In genomic region chr9:63610231-63610630, GRCm38 (mm10) we compare ENCODE assay signal across 10 mouse cellular contexts. TPM values are rescaled to one million over a fixed set of nuclear protein-coding genes. Genes with fewer than 3 reads are reported as not detected.
DNase-seq lines count a peak whose midpoint lies in the region; TF ChIP-seq lines count a peak whose summit lies in the region.
"Had no signal": no experiment of that assay in that cellular context is flagged by ENCODE, and none has a peak within 500 bp of the region (broad histone marks: within the 10 kb centered on the region; RNA-seq: fewer than 3 reads in every experiment).

No protein-coding gene starts in this region.

- H3K27ac ChIP-seq in kidney, adult 2 months (ENCODE audit: insufficient read depth, low read depth, low read length), result peak overlapping the region; percentile 11; the same call in 1 of the 2 replicates
- peak overlapping the region; percentile 87 for H3K27ac ChIP-seq in limb, embryonic 10.5 days
- H3K27ac ChIP-seq: forebrain, embryonic 13.5 days had no signal

- no peaks in the 10 kb centered on the region for H3K9me3 ChIP-seq in limb, embryonic 10.5 days (replicated peaks)
- H3K9me3 ChIP-seq: forebrain, embryonic 13.5 days; heart, embryonic 15.5 days had no signal

- no peak overlapping the region for H3K4me3 ChIP-seq in kidney, adult 2 months (ENCODE audit: insufficient read depth, low read depth, low read length)
- no peak overlapping the region for H3K4me3 ChIP-seq in limb, embryonic 10.5 days
- H3K4me3 ChIP-seq: forebrain, embryonic 13.5 days; heart, embryonic 15.5 days had no signal

- 75% methylated on average over 6 of the region's 6 CpGs for WGBS in kidney, adult 2 months
- 93% methylated on average over 6 of the region's 6 CpGs for WGBS in limb, embryonic 10.5 days

- H3K4me1 ChIP-seq in kidney, adult 2 months (ENCODE audit: control insufficient read depth, insufficient read depth, low read length), result peaks cover 38% of the 10 kb centered on the region
- peaks cover 86% of the 10 kb centered on the region for H3K4me1 ChIP-seq in limb, embryonic 10.5 days

- no peaks in the 10 kb centered on the region for H3K27me3 ChIP-seq in kidney, adult 2 months (replicated peaks; ENCODE audit: control insufficient read depth, insufficient read depth, low read length)
- H3K27me3 ChIP-seq in limb, embryonic 10.5 days (ENCODE audit: low read depth, poor library complexity, severe bottlenecking), result no peaks in the 10 kb centered on the region
- H3K27me3 ChIP-seq: forebrain, embryonic 13.5 days; heart, embryonic 15.5 days had no signal

- no peaks in the 10 kb centered on the region for H3K36me3 ChIP-seq in kidney, adult 2 months (ENCODE audit: control insufficient read depth, insufficient read depth, low read length)
- H3K36me3 ChIP-seq in limb, embryonic 10.5 days, result no peaks in the 10 kb centered on the region
- H3K36me3 ChIP-seq: heart, embryonic 15.5 days had no signal

- DNase-seq in kidney, adult 2 months, result no peak
- no peak for DNase-seq in kidney, postnatal 14 days
- DNase-seq in 3T3-L1 (ENCODE audit: low read depth, low spot score), result peak; percentile 54
- DNase-seq in ES-CJ7 (ENCODE audit: low read depth, low spot score), result peak; percentile 25
- no peak for DNase-seq in limb, embryonic 10.5 days (ENCODE audit: low spot score)
- DNase-seq in embryo, embryonic 10 days (ENCODE audit: low spot score), result no peak
- no peak for DNase-seq in gastrocnemius, postnatal 14 days
- DNase-seq: lung, adult 18-20 months had no signal

- TF ChIP-seq POLR2A in kidney, adult 2 months (IDR thresholded peaks at IDR 0.05; ENCODE audit: low read depth, low read length), result no peak

- intact Hi-C loops in gastrocnemius, postnatal 14 days (cut with DNase I; ENCODE audit: low total_unique reads), result no loop called here

- peak; percentile 28; the same call in 1 of the 2 replicates for TF ChIP-seq CTCF in kidney, adult 2 months (conservative IDR thresholded peaks at IDR 0.05; ENCODE audit: insufficient read depth, insufficient read length, low read depth, low read length)

RNA-seq across cellular contexts. Expression of gene Aagab, which starts 7.8 kb away (rescaled TPM):
- 15.7 and 18.3 TPM in 2 replicates for polyA plus RNA-seq in kidney, adult 2 months (2012; rRNA removed)
- 36.8 and 45.4 TPM in 2 replicates for polyA plus RNA-seq in limb, embryonic 10.5 days (2016; fragmentation: Nextera tagmentation; extraction: Ambion mirVana)
- total RNA-seq in gastrocnemius, postnatal 14 days (2021), result 10 to 100 TPM in 1 of 2 experiments, 1 to 10 TPM in 1; 9.3 to 11.2 TPM

RNA-seq across cellular contexts. Expression of gene Iqch, which starts 7.9 kb away (rescaled TPM):
- 0.04 and 0.06 TPM in 2 replicates for polyA plus RNA-seq in kidney, adult 2 months (2012; rRNA removed)
- polyA plus RNA-seq in limb, embryonic 10.5 days (2016; fragmentation: Nextera tagmentation; extraction: Ambion mirVana), result 0.16 and 0.18 TPM in 2 replicates
- total RNA-seq in gastrocnemius, postnatal 14 days (2021), result under 1 TPM in 1 of 2 experiments, not detected in 1; 0.07 TPM

Comparison
In these comparisons a context has a peak if more than half of its experiments do, and no peak if none do; other contexts are left out.
1. DNase-seq: peak in 3T3-L1 (single experiment) and ES-CJ7 (single experiment); none in kidney, adult 2 months (single experiment), kidney, postnatal 14 days (single experiment), limb, embryonic 10.5 days (single experiment), embryo, embryonic 10 days (single experiment) and gastrocnemius, postnatal 14 days (single experiment).